Mouse (Mus musculus): ENCODE data around the gene Tnfsf13b.

The Tnfsf13b gene

DNA sequence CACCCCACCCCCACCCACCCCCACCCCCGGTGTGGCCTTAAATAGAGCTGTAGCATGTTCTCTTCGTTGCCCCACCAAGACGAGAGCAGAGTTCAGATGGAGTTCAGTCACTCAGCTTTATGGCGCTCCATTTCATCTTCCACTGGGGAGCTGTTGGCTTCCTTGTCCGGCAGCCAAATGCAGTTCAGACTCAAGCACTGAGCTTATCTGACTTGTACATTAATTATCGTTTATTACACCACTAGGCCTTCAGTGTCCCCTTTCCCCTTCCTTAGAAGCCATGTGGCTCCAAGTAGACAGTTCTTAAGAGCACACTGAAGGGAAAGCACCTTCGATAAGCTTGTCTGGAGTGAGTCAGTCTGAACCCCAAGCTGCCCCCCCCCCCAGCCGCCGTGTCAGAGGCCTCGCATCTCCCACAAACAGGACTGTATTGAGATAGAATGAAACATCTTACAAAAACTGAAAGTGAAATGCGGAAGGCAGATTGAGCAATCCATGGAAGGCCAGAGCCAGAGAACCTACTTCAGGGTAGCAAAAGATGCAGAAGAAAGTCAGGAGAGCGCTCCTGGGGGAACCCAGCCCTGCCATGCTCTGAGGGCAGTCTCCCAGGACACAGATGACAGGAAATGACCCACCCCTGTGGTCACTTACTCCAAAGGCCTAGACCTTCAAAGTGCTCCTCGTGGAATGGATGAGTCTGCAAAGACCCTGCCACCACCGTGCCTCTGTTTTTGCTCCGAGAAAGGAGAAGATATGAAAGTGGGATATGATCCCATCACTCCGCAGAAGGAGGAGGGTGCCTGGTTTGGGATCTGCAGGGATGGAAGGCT, at the start of gene Tnfsf13b:
Gene Tnfsf13b (plus strand): TSS at position 312 of the 830 bp plus-strand sequence.
- DNase-seq (ENCODE audit: extremely low read depth, low read depth) = no peak

GRCm38 (mm10) chr8:9958338-9958737, 47.9 kb upstream of the Tnfsf13b start:
- DNase-seq (ENCODE audit: extremely low read depth, low read depth) = no peak

DNA sequence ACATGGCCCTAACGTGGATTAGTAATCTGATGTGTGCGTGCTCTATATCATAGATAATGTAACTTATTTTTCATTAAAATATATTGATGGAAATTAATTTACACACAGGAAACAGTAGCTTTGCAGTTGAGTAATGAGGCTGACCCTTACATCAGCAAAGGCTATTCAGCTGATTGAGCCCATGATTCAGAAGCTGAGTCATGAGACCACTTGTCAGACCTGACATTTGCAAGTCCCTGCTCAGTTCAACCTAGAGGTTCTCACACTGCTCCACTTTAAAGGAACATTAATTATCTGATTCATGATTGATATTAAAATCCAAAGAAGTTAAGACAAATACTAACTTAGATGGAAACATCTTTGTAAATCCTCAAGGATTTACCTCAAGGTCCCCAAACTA, 46.3 kb upstream of the Tnfsf13b start:
- DNase-seq (ENCODE audit: extremely low read depth, low read depth) = no peak

DNA sequence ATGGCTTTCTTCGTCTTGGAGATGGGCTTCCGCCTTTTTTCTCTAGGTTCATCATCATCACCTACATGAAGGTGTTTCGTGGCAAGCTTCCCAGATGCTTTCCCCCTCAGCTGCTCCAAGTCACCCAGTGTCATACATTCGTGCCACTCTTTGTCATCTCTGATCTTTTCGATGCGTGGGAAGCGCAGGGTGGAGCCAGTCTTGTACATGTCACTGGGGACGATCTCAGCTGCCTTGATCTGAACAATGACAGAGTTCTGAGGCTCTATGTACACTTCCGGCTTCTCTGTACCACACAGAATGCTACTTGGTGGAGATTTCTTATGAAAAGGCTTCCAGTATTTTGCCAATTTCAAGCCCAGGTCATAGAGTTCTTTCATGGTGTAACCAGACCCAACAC, 34.4 kb upstream of the Tnfsf13b start:
- no peak for DNase-seq (ENCODE audit: extremely low read depth, low read depth)

DNA sequence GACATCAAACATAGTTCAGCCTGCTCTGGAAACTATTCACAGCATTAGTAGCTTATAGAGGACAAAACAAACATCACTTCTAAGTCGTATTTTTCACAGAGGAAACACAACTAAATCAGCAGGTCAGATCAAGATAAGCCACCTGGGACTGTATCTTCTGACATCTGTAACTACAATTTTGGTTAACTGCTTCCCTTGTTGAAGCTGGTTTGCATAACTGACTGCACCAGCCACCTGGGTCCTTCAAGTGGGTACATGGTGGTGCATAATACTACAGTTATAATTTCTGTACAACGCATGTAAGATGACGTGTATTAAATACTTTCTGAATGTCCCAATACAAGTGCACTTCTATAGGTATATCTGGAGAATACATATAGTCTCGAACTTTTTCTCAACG, 31.0 kb upstream of the Tnfsf13b start:
- DNase-seq (ENCODE audit: extremely low read depth, low read depth) = no peak

DNA sequence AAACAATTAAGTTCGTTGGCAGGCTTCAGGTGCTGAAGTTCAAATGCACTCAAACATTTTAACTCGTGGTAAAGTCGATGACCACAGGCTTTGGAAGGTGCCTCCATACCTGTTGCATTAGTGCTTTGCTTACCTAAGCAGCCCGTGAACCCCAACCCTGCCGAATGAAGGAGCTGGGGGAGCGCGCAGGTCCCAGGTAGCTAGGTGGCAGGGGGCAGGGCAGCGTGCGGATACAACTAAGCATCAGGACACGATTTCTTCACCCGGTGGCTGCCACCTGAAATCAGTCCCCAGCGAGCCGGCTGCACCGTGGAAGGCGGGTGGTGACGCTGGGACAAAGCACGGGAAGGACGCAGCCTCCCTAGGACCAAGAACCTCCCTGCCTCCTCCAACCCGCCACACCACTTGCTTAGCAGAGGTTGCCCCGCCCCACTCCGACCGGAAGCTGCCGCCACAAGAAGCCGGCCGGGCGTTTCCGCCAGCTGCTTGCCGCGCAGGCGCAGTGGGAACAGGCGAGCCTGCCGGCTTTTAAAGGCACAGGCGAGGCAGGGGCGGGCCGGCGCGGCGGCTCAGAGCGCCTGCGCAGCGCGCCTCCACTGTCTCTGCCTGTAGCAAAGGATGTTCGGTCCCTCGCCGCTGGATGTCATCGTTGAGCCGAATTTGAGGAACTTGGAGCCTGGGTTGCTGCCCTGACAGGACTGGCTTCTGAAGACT, 30.2 kb upstream of the Tnfsf13b start:
- DNase-seq (ENCODE audit: extremely low read depth, low read depth) = peak; percentile 95

DNA sequence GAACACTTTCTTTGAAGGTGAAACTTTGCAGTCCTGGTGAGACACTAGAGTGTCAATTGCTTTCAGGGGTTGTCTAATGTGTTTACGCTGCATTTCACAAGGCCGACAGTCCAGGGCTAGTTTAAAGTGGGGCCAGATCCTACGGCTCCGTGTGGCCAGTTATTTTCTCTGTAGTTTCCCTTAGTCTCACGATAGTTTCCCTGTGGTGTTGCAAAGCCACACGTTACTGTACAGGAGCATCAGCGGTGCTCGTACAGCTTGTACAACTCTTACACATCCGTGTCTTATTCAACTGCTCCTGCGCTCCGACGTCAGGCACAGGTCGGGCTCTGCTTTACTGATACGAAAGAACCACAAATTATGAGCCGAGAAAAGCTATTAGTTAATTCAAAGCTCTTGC, 29.3 kb upstream of the Tnfsf13b start:
- peak; percentile 44 for DNase-seq (ENCODE audit: extremely low read depth, low read depth)

DNA sequence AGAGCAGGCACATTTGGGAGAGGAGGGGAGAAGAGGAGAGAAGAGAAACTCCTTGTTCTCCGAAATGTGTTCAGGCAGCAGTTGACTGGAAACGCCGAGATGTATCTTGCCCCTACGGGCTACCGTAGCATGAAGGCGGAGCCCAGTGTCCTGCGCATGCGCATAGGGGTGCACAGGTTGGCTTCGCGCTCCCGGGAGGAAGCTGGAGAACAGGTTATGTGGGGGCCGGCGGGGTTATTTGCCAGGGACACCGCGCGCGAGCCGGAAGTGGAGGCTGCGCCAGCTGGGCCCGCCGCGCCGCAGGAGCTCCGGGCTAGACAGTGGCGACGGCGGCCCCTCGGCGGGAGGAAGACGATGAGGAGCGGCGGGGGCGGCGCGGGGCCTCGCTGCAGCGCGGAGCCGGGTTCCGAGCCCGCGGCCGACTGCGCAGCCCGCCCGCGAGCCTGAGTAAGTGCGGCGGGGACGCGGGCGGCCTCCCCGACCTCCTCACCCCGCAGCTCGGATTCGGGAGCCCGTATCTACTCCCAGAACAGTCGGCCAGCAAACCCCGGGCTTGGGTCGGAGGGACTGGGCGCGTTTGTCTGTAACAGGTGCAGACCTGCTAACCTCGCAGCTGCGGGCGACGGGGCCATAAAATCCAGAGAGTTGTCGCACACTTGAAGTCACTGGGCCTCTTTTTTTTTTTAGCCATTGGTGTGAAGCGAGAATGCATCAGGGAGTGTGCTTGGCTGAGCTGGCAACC, 28.5 kb upstream of the Tnfsf13b start, which contains the start of the genes Lig4 and Abhd13:
Gene Lig4 (minus strand): TSS at position 114 of the 742 bp plus-strand sequence.
Gene Abhd13 (plus strand): TSS at position 135 of the 742 bp plus-strand sequence.
- peak; percentile 93 for DNase-seq (ENCODE audit: extremely low read depth, low read depth)

DNA sequence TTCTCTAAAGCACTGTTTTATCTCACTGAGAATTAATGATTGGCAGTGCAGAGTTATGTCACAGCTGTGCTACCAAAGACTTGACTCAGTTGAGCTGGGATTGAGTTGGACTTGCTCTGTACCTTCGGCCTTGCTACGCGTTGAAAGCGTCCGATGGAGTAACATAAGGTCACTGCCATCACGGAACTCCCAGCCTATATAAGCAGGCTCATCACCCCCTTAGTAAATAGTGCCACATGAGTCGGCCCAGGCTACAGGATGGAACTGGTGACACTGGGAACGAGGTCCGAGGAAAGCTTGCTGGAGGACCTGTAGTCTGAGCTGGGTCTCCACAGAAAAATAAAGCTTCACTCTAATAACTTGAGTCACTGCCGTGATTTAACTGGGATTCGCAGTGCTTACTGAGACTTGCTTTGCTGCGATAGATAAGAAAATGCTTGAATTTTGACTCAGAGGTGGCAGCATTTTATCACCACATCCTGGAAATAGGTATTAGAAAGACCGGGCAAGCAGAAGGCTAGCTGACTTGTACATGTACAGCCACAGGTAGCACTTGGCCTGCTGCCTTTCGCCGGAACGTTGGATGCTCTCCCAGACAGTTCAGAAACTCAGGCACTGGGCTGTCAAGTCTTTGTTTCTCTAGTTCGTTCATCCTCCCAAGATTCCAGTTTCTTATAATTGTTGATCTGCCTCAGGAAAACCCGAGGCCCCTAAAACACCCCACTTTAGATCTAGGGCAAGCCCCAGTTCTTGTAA, 27.6 kb upstream of the Tnfsf13b start:
- no peak for DNase-seq (ENCODE audit: extremely low read depth, low read depth)

- DNase-seq (ENCODE audit: extremely low read depth, low read depth) = no peak
Measured at GRCm38 (mm10) chr8:9979746-9980145, 26.5 kb upstream of the Tnfsf13b start.

- DNase-seq (ENCODE audit: extremely low read depth, low read depth) = peak; percentile 39
Measured at GRCm38 (mm10) chr8:9980188-9980587, 26.1 kb upstream of the Tnfsf13b start.

- DNase-seq (ENCODE audit: extremely low read depth, low read depth) = no peak
Measured at GRCm38 (mm10) chr8:10004115-10004514, 2.2 kb upstream of the Tnfsf13b start.

- no peak for DNase-seq (ENCODE audit: extremely low read depth, low read depth)
Measured at GRCm38 (mm10) chr8:10006986-10007659, 856 bp downstream of the Tnfsf13b start.

DNA sequence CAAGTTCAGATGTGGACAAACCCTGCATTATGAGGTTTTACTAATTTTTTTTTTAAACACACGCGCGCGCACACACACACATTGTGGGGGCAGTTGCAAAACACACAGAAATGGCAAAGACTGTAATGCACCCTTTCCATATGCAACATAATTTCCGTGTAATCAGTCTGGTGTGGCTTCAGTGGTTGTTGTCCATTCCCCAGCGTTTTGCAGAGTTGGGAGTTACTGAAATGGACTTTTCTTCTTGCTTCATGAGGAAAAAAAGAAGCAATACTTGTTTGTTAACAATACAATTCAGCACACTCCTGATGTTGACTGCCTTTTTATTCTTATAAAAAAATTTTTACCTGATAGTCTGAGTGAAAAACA, 1.4 kb downstream of the Tnfsf13b start:
- no peak for DNase-seq (ENCODE audit: extremely low read depth, low read depth)

GRCm38 (mm10) chr8:10016252-10016651, 10.0 kb downstream of the Tnfsf13b start:
- DNase-seq (ENCODE audit: extremely low read depth, low read depth) = no peak

- DNase-seq (ENCODE audit: extremely low read depth, low read depth) = no peak
Measured at GRCm38 (mm10) chr8:10017231-10017630, 11.0 kb downstream of the Tnfsf13b start.

- no peak for DNase-seq (ENCODE audit: extremely low read depth, low read depth)
Measured at GRCm38 (mm10) chr8:10030320-10031060, 24.2 kb downstream of the Tnfsf13b start.

DNA sequence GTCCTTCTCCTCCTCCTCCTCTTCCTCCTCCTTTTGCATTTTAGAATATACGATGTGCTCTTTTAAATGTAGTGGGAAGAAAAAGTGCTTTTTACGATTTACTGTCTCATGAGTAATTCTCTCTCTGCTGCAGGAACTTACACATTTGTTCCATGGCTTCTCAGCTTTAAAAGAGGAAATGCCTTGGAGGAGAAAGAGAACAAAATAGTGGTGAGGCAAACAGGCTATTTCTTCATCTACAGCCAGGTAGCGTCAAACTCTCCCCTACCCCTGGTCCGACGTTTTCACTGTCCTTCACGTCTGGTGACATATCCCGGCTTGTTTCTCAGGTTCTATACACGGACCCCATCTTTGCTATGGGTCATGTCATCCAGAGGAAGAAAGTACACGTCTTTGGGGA, 24.9 kb downstream of the Tnfsf13b start:
- DNase-seq (ENCODE audit: extremely low read depth, low read depth) = no peak

DNA sequence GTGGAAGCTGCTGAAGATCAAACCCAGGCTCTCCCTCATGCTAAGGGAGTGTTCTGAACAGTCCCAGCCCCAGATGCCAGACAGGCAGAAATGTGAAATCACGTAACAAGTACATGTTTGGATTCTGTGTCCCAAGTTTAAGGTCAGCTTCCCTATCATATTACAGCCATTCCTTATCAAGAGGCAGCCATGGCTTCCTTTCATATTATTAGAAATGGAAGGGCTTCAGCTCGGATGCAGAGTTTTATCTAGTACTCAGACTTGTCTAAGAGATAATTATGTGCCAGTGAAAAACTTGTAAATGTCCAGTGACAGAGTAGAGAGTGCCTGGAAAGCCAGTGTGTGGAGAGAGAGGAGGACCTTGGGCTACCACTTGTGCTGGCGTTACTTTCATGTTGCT, 34.6 kb downstream of the Tnfsf13b start:
- DNase-seq (ENCODE audit: extremely low read depth, low read depth) = no peak

Data from MEL-GATA-1-ER (cell line).